Mouse (Mus musculus): ENCODE measurements around the gene B3gnt4. TPM values are rescaled to one million over a fixed set of nuclear protein-coding genes. Genes with fewer than 3 reads are reported as not detected.

The B3gnt4 gene
- 1.0 and 1.1 TPM in 2 replicates for polyA plus RNA-seq (2014; fragmentation: Nextera tagmentation; extraction: Ambion mirVana)

DNA sequence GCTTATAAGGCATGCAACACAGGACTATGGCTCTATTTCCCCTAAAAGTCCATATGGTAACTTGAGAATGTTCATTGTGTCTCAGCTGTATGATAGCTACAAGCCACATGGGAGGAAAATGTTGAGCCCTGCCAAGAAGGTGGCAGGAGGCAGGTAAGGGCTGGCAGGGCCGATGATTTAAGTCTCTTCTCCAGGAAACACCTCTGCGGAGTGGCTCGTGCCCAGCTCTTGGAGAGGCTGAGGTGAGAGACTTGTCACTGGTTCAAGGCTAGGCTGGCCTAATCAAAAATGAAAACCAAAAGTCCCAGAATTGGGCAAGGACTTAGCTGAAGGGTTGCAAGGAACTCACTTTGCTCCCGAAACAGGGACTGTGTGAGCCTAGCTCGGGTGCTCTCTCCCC lies at the start of gene B3gnt4:
B3gnt4 (plus strand) TSS at position 301 of the 400 bp plus-strand sequence.
- H3K9ac ChIP-seq (ENCODE audit: low read length) = no peak within 1 kb of the TSS
- H3K27ac ChIP-seq (ENCODE audit: low read depth, low read length) = no peak within 1 kb of the TSS
- H3K27me3 ChIP-seq (ENCODE audit: control insufficient read depth, insufficient read depth, low read length) = no peaks in the 10 kb centered on the region
- no peaks in the 10 kb centered on the region for H3K36me3 ChIP-seq (ENCODE audit: control insufficient read depth, insufficient read depth, low read length)
- peak within 1 kb of the TSS; percentile 71; the same call in 1 of the 2 replicates for H3K4me2 ChIP-seq (ENCODE audit: low read depth, low read length, severe bottlenecking)
- peaks cover 2% of the 10 kb centered on the region; the same call in 1 of the 2 replicates for H3K4me1 ChIP-seq (replicated peaks; ENCODE audit: control insufficient read depth, insufficient read depth, low read length)
- no peak for DNase-seq (ENCODE audit: low spot score)
- no peak within 1 kb of the TSS for H3K4me3 ChIP-seq (ENCODE audit: low read depth, low read length)
- WGBS = 90% methylated on average over 5 of the region's 5 CpGs
- no peaks in the 10 kb centered on the region for H3K9me3 ChIP-seq (ENCODE audit: control insufficient read depth, low read length)
- ATAC-seq (replicated peaks; ENCODE audit: low FRiP score) = no peak

DNA sequence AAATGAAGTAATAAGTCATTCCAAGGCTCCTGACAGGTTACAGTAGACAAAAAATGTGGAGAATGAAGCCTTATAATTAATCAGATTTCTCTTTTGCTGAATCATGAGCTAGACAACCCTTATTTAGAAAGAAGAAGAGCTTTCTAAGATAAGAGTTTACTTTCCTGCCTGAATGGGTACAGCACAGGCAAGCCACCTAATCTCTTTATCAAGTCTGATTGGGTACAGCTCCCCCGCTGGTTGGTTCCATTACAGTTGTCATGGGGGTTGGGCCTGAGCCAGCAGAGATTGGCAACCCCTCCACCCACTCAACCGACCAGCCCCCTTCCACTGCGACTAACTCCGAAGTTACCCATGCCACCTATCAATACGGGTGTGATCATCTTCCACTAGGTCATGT lies 48.8 kb upstream of the B3gnt4 start:
- Histone ChIP-seq H3K4me3 (ENCODE audit: low read depth, low read length) (no peak overlapping the region), H3K27ac (ENCODE audit: low read depth, low read length) (no peak overlapping the region), H3K4me1 (replicated peaks; ENCODE audit: control insufficient read depth, insufficient read depth, low read length) (no peaks in the 10 kb centered on the region), H3K9ac (ENCODE audit: low read length) (no peak overlapping the region), H3K4me2 (ENCODE audit: low read depth, low read length, severe bottlenecking) (no peak overlapping the region), H3K36me3 (ENCODE audit: control insufficient read depth, insufficient read depth, low read length) (no peaks in the 10 kb centered on the region), H3K9me3 (ENCODE audit: control insufficient read depth, low read length) (no peaks in the 10 kb centered on the region), H3K27me3 (ENCODE audit: control insufficient read depth, insufficient read depth, low read length) (no peaks in the 10 kb centered on the region)
- ATAC-seq (replicated peaks; ENCODE audit: low FRiP score) (no peak), DNase-seq (ENCODE audit: low spot score) (no peak)
- WGBS = 58% methylated on average over 5 of the region's 5 CpGs

DNA sequence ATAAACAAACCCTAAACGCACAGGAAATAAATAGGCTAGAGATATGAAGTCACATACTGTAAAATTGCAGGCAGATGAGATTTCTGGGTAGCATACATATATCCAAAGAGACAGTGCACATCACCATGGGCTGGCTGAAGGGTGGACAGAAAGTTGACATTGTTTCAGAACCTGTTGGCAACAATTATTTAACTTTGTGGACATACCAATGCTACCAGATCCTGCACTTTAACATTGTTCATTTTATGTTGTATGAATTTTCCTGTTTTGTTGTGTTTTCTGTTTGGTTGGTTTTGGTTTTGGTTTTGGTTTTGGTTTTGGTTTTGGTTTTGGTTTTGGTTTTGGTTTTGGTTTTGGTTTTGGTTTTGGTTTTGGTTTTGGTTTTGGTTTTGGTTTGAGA lies 45.6 kb upstream of the B3gnt4 start:
- H3K36me3 ChIP-seq (ENCODE audit: control insufficient read depth, insufficient read depth, low read length) = no peaks in the 10 kb centered on the region
- H3K27me3 ChIP-seq (ENCODE audit: control insufficient read depth, insufficient read depth, low read length) = no peaks in the 10 kb centered on the region
- no peak overlapping the region for H3K9ac ChIP-seq (ENCODE audit: low read length)
- H3K27ac ChIP-seq (ENCODE audit: low read depth, low read length) = no peak overlapping the region
- H3K9me3 ChIP-seq (ENCODE audit: control insufficient read depth, low read length) = no peaks in the 10 kb centered on the region
- no peak overlapping the region for H3K4me3 ChIP-seq (ENCODE audit: low read depth, low read length)
- no peak for ATAC-seq (replicated peaks; ENCODE audit: low FRiP score)
- no peaks in the 10 kb centered on the region for H3K4me1 ChIP-seq (replicated peaks; ENCODE audit: control insufficient read depth, insufficient read depth, low read length)
- WGBS = 92% methylated on average over 1 of the region's 1 CpGs
- no peak overlapping the region for H3K4me2 ChIP-seq (ENCODE audit: low read depth, low read length, severe bottlenecking)
- DNase-seq (ENCODE audit: low spot score) = no peak

DNA sequence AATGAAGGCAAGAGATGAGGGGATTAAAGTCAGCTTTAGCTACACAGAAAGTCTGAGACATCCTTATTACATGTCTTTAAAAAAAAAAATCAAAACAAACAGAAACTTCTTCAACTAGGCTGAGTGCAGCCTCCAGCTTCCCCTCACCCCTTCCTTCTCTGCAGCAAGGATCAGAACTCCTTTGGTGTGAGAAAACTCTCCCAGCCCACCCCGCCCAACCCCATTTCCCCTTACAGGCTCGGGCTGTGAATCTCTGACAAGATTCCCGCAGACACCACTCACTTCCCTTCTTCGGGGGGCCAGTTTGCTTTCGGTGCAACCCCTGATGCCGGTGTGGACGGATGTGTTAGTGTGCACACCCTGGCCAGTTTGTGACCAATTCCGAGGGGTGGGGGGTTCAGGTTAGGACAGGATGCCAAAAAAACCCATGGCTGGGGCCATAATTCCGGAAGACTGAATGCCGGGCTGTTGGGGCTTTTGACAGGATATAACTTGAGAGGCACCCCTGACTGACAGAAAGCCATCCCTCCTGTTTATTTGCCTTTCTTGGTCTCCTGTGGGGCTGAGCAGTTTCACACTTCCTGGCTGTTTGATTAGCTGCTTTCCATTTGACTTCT lies 39.4 kb upstream of the B3gnt4 start:
- no peak for ATAC-seq (replicated peaks; ENCODE audit: low FRiP score)
- H3K4me3 ChIP-seq (ENCODE audit: low read depth, low read length) = no peak overlapping the region
- WGBS = 70% methylated on average over 10 of the region's 10 CpGs
- no peak overlapping the region for H3K9ac ChIP-seq (ENCODE audit: low read length)
- no peaks in the 10 kb centered on the region for H3K36me3 ChIP-seq (ENCODE audit: control insufficient read depth, insufficient read depth, low read length)
- no peak overlapping the region for H3K27ac ChIP-seq (ENCODE audit: low read depth, low read length)
- no peaks in the 10 kb centered on the region for H3K4me1 ChIP-seq (replicated peaks; ENCODE audit: control insufficient read depth, insufficient read depth, low read length)
- H3K4me2 ChIP-seq (ENCODE audit: low read depth, low read length, severe bottlenecking) = no peak overlapping the region
- H3K27me3 ChIP-seq (ENCODE audit: control insufficient read depth, insufficient read depth, low read length) = no peaks in the 10 kb centered on the region
- H3K9me3 ChIP-seq (ENCODE audit: control insufficient read depth, low read length) = no peaks in the 10 kb centered on the region
- peak; percentile 58 for DNase-seq (ENCODE audit: low spot score)

DNA sequence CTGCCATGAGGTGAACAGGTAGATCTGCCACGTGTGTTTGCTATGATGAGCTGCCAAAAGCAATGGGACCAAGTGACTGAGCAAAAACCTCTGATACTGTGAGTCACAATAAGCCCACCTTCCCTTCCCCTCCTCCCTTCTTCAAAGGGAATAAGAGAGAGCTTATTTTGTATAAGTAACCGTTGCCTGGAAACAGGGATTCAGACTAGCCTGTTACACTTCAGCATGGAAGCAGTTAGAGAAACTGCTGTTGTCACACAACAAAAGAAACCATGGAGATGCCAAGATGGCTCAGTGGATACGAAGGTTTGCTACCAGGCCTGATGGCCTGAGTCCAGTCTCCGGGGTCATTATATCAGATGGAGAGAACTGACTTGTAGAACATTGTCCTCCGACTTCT lies 36.4 kb upstream of the B3gnt4 start:
- WGBS = 72% methylated on average over 5 of the region's 5 CpGs
- Histone ChIP-seq H3K27ac (ENCODE audit: low read depth, low read length) (no peak overlapping the region), H3K9me3 (ENCODE audit: control insufficient read depth, low read length) (no peaks in the 10 kb centered on the region)

DNA sequence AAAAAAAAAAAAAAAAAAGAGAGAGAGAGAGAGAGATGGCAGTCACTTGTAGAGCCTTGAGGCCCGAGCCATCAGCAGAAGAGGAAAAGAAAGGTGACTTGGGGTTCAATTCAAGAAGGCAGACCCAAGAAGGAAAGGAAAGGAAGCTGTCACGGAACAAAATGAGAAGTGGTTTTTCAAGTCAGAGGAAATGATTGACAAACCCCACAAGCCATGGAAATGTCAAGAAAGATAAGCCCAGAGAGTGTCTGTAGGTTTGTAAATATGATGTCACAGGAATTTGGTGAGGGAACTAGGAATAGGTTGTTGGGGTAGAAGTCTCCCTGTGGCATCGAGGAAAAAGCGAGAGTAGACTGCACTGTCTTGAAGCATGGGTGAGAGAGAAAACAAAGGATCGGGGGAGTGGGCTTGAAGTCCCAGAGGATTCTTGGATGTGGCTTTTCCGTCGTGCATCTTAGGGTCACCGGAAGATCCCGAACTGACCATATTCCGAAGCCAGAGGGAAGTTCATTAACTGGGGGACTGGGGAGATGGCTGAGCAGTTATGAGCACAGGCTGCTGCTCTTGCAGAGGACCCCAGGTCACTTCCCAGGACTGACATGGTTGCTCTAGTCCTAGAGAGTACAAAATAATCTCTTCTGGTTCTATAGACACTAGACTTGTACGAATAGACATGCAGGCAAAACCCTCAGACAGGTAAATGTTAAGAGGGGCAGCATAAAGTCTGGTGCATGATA lies 22.4 kb upstream of the B3gnt4 start:
- Histone ChIP-seq H3K9ac (ENCODE audit: low read length) (no peak overlapping the region), H3K27me3 (ENCODE audit: control insufficient read depth, insufficient read depth, low read length) (no peaks in the 10 kb centered on the region), H3K27ac (ENCODE audit: low read depth, low read length) (no peak overlapping the region), H3K9me3 (ENCODE audit: control insufficient read depth, low read length) (no peaks in the 10 kb centered on the region), H3K36me3 (ENCODE audit: control insufficient read depth, insufficient read depth, low read length) (no peaks in the 10 kb centered on the region), H3K4me3 (ENCODE audit: low read depth, low read length) (no peak overlapping the region), H3K4me1 (replicated peaks; ENCODE audit: control insufficient read depth, insufficient read depth, low read length) (peaks cover 6% of the 10 kb centered on the region; the same call in 1 of the 2 replicates), H3K4me2 (ENCODE audit: low read depth, low read length, severe bottlenecking) (no peak overlapping the region)
- ATAC-seq (replicated peaks; ENCODE audit: low FRiP score) = no peak
- DNase-seq (ENCODE audit: low spot score) = no peak
- WGBS = 89% methylated on average over 11 of the region's 11 CpGs

More for the DNA sequence above, 36.4 kb upstream of the B3gnt4 start:
- no peaks in the 10 kb centered on the region for H3K4me1 ChIP-seq (replicated peaks; ENCODE audit: control insufficient read depth, insufficient read depth, low read length)
- DNase-seq (ENCODE audit: low spot score) (no peak), ATAC-seq (replicated peaks; ENCODE audit: low FRiP score) (no peak)
- H3K9ac ChIP-seq (ENCODE audit: low read length) = no peak overlapping the region
- no peaks in the 10 kb centered on the region for H3K36me3 ChIP-seq (ENCODE audit: control insufficient read depth, insufficient read depth, low read length)
- no peaks in the 10 kb centered on the region for H3K27me3 ChIP-seq (ENCODE audit: control insufficient read depth, insufficient read depth, low read length)
- H3K4me2 ChIP-seq (ENCODE audit: low read depth, low read length, severe bottlenecking) = no peak overlapping the region
- no peak overlapping the region for H3K4me3 ChIP-seq (ENCODE audit: low read depth, low read length)

DNA sequence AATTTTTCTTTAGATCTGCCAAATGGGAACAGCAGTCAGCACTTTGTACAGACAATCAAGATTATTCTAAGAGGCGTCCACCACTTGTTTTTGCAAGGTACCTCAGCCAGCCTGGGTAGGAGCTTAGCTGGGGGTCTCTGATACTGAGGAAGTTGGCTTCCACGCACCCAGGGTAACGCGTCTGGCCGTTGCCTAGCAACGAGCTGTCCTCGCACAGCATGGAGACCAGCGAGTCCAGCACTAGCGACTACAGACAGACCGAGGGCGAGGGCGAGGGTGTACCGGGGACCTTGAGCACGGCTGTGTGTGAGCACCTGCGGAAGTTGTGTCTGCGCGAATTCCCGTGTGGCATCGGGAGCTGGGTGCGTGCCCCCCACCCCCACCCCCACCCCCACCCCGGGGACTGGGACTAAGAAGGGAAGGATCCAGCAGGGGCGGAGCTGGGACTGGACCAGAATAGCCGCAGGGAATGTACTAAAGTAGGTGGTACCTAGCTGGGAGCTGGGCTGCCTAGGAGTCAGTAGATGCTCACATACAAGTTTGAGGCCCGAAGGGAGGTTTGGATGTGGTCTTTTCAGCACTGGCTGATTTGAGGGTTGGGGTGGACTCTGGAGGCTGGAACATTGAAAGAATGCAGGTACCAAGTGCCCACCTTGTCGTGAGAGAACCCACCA lies 21.0 kb upstream of the B3gnt4 start, which contains the start of the genes Lrrc43 and Il31:
Lrrc43 (plus strand) TSS at position 194 of the 674 bp plus-strand sequence.
Il31 (minus strand) TSS at position 378 of the 674 bp plus-strand sequence.
- Histone ChIP-seq H3K27me3 (ENCODE audit: control insufficient read depth, insufficient read depth, low read length) (no peaks in the 10 kb centered on the region), H3K4me2 (ENCODE audit: low read depth, low read length, severe bottlenecking) (peak within 1 kb of the TSS; percentile 52), H3K4me1 (replicated peaks; ENCODE audit: control insufficient read depth, insufficient read depth, low read length) (peaks cover 6% of the 10 kb centered on the region; the same call in 1 of the 2 replicates), H3K36me3 (ENCODE audit: control insufficient read depth, insufficient read depth, low read length) (no peaks in the 10 kb centered on the region), H3K9me3 (ENCODE audit: control insufficient read depth, low read length) (no peaks in the 10 kb centered on the region), H3K27ac (ENCODE audit: low read depth, low read length) (no peak within 1 kb of the TSS), H3K9ac (ENCODE audit: low read length) (no peak within 1 kb of the TSS), H3K4me3 (ENCODE audit: low read depth, low read length) (peak within 1 kb of the TSS; percentile 22)
- 6% methylated on average over 25 of the region's 25 CpGs for WGBS
- DNase-seq (ENCODE audit: low spot score) (peak; percentile 71), ATAC-seq (replicated peaks; ENCODE audit: low FRiP score) (peak; percentile 49; the same call in 1 of the 2 replicates)

DNA sequence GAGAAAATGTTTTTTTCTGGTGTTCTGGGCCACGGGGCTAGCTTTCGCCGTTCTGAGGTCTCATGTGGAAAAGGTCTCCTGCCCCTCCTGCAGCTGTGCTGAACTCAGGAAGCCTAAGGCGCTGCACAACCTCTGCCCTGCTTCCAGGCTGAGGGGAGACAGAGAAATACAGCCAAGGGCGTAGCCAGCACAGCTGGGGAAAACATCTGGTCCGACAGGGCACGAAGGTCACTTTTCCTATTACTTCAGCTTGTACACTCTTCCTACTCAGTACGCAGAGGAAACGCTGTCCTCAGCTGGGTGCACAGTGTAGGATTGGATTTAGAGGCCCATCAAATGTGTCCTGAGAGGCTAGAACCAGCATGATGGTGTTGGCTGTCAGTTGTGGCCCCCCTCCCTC lies 20.3 kb upstream of the B3gnt4 start:
- WGBS = 74% methylated on average over 9 of the region's 9 CpGs
- no peak overlapping the region for H3K9ac ChIP-seq (ENCODE audit: low read length)

More for the DNA sequence above, 20.3 kb upstream of the B3gnt4 start:
- no peaks in the 10 kb centered on the region for H3K9me3 ChIP-seq (ENCODE audit: control insufficient read depth, low read length)
- H3K27ac ChIP-seq (ENCODE audit: low read depth, low read length) = no peak overlapping the region
- no peak overlapping the region for H3K4me2 ChIP-seq (ENCODE audit: low read depth, low read length, severe bottlenecking)
- H3K4me3 ChIP-seq (ENCODE audit: low read depth, low read length) = no peak overlapping the region
- ATAC-seq (replicated peaks; ENCODE audit: low FRiP score) (no peak), DNase-seq (ENCODE audit: low spot score) (no peak)
- H3K36me3 ChIP-seq (ENCODE audit: control insufficient read depth, insufficient read depth, low read length) = no peaks in the 10 kb centered on the region
- H3K4me1 ChIP-seq (replicated peaks; ENCODE audit: control insufficient read depth, insufficient read depth, low read length) = peaks cover 6% of the 10 kb centered on the region; the same call in 1 of the 2 replicates
- H3K27me3 ChIP-seq (ENCODE audit: control insufficient read depth, insufficient read depth, low read length) = no peaks in the 10 kb centered on the region

All from forebrain, embryonic 11.5 days (tissue).